ENCODE assay signal across 12 mouse cellular contexts in the genomic region with DNA sequence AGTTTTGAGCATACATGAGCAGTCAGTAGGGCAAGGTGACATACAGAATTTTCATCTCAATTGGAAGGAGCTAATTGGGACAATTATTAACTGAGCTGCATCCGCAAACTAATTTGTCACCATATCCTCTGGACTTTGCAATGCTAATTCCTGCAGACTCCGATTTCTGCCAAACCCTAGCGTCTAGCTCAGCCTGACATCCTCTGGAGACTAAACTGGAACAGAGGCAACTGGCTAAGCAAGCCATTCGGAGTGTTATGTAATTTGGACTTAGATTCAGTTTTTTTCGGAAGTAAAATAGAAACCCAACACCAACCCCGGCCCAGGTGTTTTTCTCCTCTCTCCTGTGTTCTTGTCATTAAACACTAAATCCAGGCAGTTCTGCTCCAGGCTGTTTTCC.
DNase-seq lines count a peak whose midpoint lies in the region; ATAC-seq and TF ChIP-seq lines count a peak whose summit lies in the region.
"Had no signal": no experiment of that assay in that cellular context is flagged by ENCODE, and none has a peak within 500 bp of the region (broad histone marks: within the 10 kb centered on the region; RNA-seq: fewer than 3 reads in every experiment).

No protein-coding gene starts in this region.

- WGBS in kidney, adult 2 months = 19% methylated on average over 6 of the region's 6 CpGs
- WGBS in kidney, embryonic 14.5 days = 47% methylated on average over 6 of the region's 6 CpGs
- 36% methylated on average over 6 of the region's 6 CpGs for WGBS in limb, embryonic 12.5 days

- H3K27me3 ChIP-seq in kidney, adult 2 months (replicated peaks; ENCODE audit: control insufficient read depth, insufficient read depth, low read length) = no peaks in the 10 kb centered on the region
- no peaks in the 10 kb centered on the region for H3K27me3 ChIP-seq in kidney, embryonic 14.5 days (ENCODE audit: control insufficient read depth, insufficient read depth, low read length)
- no peaks in the 10 kb centered on the region for H3K27me3 ChIP-seq in limb, embryonic 12.5 days
- H3K27me3 ChIP-seq: hindbrain, embryonic 15.5 days; liver, embryonic 15.5 days; neural tube, embryonic 12.5 days had no signal

- ATAC-seq in kidney, embryonic 14.5 days (ENCODE audit: low FRiP score, low TSS enrichment) = no peak
- peak; percentile 37; the same call in 1 of the 2 replicates for ATAC-seq in limb, embryonic 12.5 days (ENCODE audit: insufficient number of reproducible peaks, insufficient read depth, low FRiP score, low TSS enrichment, low read depth)

- peak; percentile 18 for DNase-seq in adrenal gland, postnatal 14 days
- DNase-seq in adrenal gland, postnatal 4 days (ENCODE audit: low spot score in 2 of 2) = no peak
- DNase-seq in kidney, adult 2 months = peak; percentile 84
- peak; percentile 40 for DNase-seq in gastrocnemius, postnatal 14 days
- DNase-seq in spleen, adult 12 weeks (ENCODE audit: low spot score) = no peak
- no peak for DNase-seq in right cerebral cortex, postnatal 14 days
- DNase-seq: thymus, postnatal 4 days had no signal

- H3K4me2 ChIP-seq in kidney, embryonic 14.5 days (replicated peaks; ENCODE audit: low read depth, low read length) = no peak overlapping the region
- H3K4me2 ChIP-seq in limb, embryonic 12.5 days = no peak overlapping the region
- H3K4me2 ChIP-seq: hindbrain, embryonic 15.5 days; liver, embryonic 15.5 days; neural tube, embryonic 12.5 days had no signal

- no peaks in the 10 kb centered on the region for H3K36me3 ChIP-seq in kidney, adult 2 months (ENCODE audit: control insufficient read depth, insufficient read depth, low read length)
- H3K36me3 ChIP-seq in kidney, embryonic 14.5 days (ENCODE audit: control insufficient read depth, insufficient read depth, low read length) = no peaks in the 10 kb centered on the region
- no peaks in the 10 kb centered on the region for H3K36me3 ChIP-seq in limb, embryonic 12.5 days
- H3K36me3 ChIP-seq: hindbrain, embryonic 15.5 days; liver, embryonic 15.5 days; neural tube, embryonic 12.5 days had no signal

- H3K4me1 ChIP-seq in kidney, adult 2 months (ENCODE audit: control insufficient read depth, insufficient read depth, low read length) = peaks cover 2% of the 10 kb centered on the region; the same call in 1 of the 2 replicates
- no peaks in the 10 kb centered on the region for H3K4me1 ChIP-seq in kidney, embryonic 14.5 days (ENCODE audit: control insufficient read depth, insufficient read depth, low read length)
- H3K4me1 ChIP-seq in limb, embryonic 12.5 days (replicated peaks) = peaks cover 15% of the 10 kb centered on the region
- H3K4me1 ChIP-seq: hindbrain, embryonic 15.5 days; liver, embryonic 15.5 days; neural tube, embryonic 12.5 days had no signal

- intact Hi-C loops in gastrocnemius, postnatal 14 days (cut with DNase I; ENCODE audit: low total_unique reads) = no loop called here

- no peaks in the 10 kb centered on the region for H3K9me3 ChIP-seq in kidney, embryonic 14.5 days (ENCODE audit: control insufficient read depth, low read length)
- no peaks in the 10 kb centered on the region for H3K9me3 ChIP-seq in limb, embryonic 12.5 days
- H3K9me3 ChIP-seq: hindbrain, embryonic 15.5 days; liver, embryonic 15.5 days; neural tube, embryonic 12.5 days had no signal

- H3K4me3 ChIP-seq in kidney, adult 2 months (ENCODE audit: insufficient read depth, low read depth, low read length) = no peak overlapping the region
- no peak overlapping the region for H3K4me3 ChIP-seq in kidney, embryonic 14.5 days (ENCODE audit: low read length)
- no peak overlapping the region for H3K4me3 ChIP-seq in limb, embryonic 12.5 days (replicated peaks)
- H3K4me3 ChIP-seq: hindbrain, embryonic 15.5 days; liver, embryonic 15.5 days; neural tube, embryonic 12.5 days had no signal

- no peak overlapping the region for H3K9ac ChIP-seq in kidney, embryonic 14.5 days (ENCODE audit: low read depth, low read length)
- no peak overlapping the region for H3K9ac ChIP-seq in limb, embryonic 12.5 days (replicated peaks)
- H3K9ac ChIP-seq: hindbrain, embryonic 15.5 days; liver, embryonic 15.5 days; neural tube, embryonic 12.5 days had no signal

- TF ChIP-seq POLR2A in kidney, adult 2 months (IDR thresholded peaks at IDR 0.05; ENCODE audit: low read depth, low read length) = no peak

- TF ChIP-seq CTCF in kidney, adult 2 months (conservative IDR thresholded peaks at IDR 0.05; ENCODE audit: insufficient read depth, insufficient read length, low read depth, low read length) = no peak

- H3K27ac ChIP-seq in kidney, adult 2 months (ENCODE audit: insufficient read depth, low read depth, low read length) = no peak overlapping the region
- H3K27ac ChIP-seq in kidney, embryonic 14.5 days (ENCODE audit: low read depth, low read length) = no peak overlapping the region
- no peak overlapping the region for H3K27ac ChIP-seq in limb, embryonic 12.5 days
- H3K27ac ChIP-seq: hindbrain, embryonic 15.5 days; liver, embryonic 15.5 days; neural tube, embryonic 12.5 days had no signal

Comparison
In these comparisons a context has a peak if more than half of its experiments do, and no peak if none do; other contexts are left out.
1. DNase-seq: peak in adrenal gland, postnatal 14 days (single experiment), kidney, adult 2 months (single experiment) and gastrocnemius, postnatal 14 days (single experiment); none in adrenal gland, postnatal 4 days (0 of 2), spleen, adult 12 weeks (single experiment) and right cerebral cortex, postnatal 14 days (single experiment).